Mouse (Mus musculus): ENCODE results near the gene Olfr985. TPM values are rescaled to one million over a fixed set of nuclear protein-coding genes. Genes with fewer than 3 reads are reported as not detected.

Olfr985 gene
- not detected in 2 replicates for total RNA-seq (2021)
- long read RNA-seq, experiment 1, result 0 reads
- long read RNA-seq, experiment 2, result 0 reads

DNA sequence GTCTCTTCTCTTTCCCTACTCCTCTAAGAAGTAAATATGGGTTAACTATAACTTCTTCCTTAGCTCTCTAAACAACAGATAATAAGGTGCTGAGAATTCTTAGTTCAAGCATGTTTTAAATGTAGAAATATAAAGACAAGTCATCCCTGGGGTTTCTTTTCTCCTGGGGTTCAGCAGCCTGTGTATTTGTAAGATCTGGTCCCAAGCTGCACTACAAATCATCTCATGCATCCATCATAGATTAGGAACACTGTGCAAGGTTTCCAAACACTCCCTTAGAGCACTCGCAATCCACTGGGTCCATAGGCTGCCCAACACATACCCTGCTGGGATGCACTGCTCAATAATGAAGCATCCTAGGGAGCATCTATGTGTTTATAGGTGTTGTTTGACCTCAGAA, at the start of gene Olfr985:
TSS of gene Olfr985 (minus strand) at position 101 of the 400 bp plus-strand sequence.
- no peak for DNase-seq

DNA sequence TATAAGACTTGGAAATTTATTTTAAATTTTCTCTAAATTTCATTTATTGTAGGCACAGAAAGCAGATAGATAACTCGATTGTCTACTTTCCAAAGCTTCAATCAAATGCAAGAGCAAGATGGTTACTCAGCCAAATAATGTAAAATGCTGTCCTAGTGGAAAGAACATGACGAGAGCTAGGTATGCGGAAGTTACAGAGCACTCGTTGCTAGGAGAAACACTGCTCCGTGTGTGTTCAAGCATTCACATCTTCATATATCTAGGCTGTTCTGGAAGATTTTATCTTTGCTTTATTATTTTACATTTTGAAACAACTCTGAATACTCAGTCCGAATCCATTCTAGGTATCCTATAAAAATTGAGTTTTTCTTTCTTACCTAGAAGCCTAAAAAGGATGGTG, 47.0 kb upstream of the Olfr985 start:
- no peak for DNase-seq

DNA sequence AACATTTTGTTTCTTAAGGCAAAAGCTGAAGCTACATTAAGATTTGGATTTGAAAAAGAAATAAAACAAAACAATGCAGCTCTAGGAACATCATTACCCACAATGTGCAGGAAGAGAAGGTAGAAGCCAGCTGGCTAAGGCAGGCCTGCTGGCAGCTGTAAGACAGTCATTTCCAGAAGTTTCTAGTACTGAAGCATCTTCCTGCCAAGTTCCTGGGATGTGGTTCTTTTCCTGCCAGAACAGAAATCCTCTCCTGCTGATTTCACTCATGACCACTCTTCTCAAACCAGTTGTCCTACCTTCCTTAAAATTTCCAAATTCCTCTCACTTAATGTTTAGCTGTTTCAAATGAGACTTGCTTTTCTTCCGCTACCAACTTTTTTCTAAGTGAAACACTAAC, 36.5 kb upstream of the Olfr985 start:
- no peak for DNase-seq

DNA sequence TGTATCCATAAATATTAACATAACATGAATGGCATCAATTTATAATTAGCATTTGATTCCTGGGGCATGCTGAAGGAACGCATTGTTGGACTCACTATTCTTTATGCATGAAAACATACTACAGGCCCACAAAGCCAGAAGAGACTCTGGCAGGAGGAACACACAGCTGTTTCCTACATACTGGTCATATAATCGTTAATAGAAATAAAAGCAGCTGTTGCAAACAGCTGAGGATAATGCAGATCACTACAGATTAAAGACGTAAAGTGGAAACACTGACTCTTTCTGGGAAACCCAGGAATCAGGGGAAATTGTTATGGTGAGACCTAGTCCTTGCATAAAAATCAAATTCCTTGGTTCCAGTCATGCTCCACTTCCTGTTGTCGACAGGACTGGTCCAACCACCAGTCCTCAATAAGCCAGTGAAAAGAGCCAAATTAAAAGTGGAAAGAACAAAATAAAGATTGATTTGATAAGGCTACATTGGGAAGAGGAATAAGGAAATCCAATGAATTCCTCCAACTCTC, 25.2 kb upstream of the Olfr985 start:
- no peak for DNase-seq

DNA sequence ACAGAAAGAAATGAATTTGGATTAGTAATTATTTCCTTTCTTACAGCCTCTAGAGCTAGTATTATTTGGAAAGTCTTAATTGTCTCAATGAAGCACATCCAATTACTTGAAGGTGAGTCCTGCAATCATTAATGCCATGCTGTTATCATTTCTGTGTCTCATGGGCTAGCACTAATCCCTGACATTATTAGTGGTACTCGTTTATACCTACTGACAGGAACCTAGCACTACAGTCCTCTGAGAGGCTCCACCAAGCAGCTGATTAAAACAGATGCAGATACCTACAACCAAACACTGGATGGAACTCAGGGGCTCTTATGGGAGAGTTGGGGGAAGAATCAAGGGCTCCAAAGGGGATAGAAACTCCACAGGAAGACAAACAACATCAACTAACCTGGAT, 11.6 kb upstream of the Olfr985 start:
- no peak for DNase-seq

DNA sequence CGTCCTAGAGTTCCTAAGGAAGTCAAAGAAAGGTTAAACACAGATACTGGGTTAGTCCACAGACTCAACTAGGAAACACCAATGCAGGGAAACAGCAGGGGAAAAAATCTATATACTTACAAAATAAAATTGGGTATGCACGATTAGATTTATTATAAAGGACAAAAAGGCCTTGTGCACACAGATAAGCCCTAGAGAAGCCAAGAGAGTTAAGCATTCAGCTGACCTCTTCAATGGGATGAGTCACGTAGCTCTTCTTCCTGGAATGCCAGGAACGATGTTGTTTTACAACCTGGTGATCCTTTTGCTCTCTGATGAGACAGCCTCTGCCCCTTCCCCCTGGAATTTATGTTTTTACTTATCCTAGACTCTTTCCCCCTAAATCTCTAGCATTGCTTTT, 9.5 kb upstream of the Olfr985 start:
- no peak for DNase-seq

DNA sequence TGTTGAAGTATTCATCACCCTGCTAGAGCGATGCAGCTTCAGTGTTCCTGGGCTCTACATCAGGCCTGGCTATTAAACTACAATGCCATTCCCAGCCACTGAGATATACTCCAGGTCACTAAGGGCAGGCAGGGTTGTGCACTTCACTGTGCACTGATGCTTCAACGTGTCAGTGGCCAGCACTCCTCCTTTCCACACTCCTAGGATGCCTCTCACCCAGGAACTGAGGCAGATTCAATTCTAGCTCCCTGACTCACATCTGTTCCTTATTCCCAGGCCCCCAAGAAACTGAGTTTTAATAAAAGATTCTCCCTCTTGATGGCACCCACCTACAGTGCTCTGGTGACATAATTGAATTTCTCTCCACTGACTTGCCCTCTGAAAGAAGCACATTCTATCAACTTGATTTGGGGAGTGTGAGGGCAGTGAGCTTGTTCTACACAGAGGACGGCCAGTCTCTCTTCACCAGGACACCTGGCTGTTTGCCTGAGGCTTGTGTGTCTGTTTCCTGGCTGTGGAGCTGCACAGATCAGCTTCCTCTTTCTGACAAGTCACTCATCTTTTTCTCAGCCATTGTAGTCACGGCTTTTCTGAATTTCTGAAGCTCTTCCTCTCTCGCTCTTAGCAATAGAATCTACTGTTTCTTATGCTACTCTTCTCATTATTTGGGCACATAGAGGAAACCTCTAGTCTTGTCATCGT, 7.2 kb upstream of the Olfr985 start:
- DNase-seq, result no peak

DNA sequence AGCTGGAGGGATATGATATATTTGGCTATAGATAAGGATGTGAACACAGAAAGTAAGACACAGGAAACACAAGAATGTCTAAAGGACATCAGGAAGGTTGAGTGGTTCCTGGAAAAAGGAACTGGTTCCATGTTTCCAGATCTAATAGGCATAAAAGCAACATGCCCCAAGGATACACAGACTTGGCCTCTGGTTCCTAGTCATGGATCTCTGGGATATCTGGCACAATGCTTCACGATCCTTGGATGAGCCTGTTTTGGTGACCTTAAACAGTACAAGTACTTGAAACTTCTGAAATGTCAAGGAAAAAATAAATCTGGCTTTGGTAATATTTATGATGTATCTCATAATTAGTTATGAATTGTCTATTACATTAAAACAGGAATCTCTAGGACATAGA, 572 bp upstream of the Olfr985 start:
- DNase-seq, result peak; percentile 44

DNA sequence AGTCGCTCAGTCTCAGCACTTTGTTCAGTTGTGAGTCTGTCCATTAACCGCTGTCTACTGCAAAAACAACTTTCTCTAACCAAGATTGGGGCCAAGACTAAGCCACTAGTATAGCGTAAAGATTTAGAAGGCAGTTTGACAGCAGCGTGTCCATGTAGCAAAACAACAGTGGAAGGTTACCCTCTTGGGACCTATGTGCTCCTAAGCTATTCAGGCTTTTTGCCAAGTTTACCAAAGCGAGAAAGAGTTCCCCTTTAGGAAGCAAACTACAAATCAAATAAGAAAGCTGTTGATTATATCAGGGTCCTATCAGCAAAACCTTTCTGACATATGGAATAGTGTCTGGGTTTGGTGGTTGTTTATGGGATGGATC, 12.7 kb downstream of the Olfr985 start:
- DNase-seq, result no peak

DNA sequence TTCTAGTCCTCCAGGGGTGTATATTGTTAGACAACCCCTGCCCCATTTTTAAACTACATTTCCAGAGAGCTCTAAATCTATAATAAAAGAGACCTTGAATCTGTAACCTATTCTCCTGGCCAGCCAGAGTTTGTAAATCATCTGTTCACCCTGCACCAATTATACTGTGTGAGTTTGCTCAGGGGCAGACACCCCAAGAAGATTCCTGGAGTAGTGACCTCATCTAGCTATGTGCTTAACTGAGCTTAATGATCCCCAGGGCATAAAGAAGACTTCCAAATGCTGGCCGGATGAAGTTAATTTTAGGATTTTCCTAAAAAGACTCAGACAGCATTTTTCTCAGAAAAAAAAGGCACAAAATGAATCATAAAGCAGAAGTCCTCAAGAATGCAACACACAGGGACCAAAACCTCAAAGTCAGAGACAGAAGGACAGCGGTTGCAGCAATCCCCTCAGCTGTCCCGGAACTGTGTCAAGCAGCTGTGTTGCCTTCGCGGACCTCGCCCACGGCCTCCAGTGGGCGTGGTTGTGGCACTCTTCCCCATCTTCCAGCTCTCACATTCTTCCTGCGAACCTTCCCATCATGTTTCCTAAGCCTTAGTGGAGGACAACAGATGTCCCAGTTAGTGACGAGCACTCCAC, 13.2 kb downstream of the Olfr985 start:
- DNase-seq, result peak; percentile 52

DNA sequence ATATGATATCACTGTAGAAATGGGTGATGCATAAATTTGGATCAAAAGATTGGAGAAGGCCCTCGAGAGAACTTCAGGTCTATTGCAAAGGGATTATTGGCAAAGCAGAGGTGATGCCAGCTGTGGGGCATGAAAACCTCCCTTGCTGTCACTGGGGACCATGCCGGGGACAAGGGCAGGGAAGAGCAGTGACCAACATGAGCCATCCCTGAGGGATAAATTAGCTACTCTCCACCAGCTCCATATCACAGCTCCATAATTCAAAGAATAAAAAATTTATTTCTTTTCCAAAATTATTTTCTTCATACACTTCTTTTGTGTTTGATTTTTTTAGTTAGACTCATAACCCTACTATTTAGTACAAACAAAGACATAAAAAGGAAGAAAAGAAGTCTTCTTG, 15.9 kb downstream of the Olfr985 start, which contains the start of gene Olfr984:
TSS of gene Olfr984 (minus strand) at position 101 of the 400 bp plus-strand sequence.
- no peak for DNase-seq

DNA sequence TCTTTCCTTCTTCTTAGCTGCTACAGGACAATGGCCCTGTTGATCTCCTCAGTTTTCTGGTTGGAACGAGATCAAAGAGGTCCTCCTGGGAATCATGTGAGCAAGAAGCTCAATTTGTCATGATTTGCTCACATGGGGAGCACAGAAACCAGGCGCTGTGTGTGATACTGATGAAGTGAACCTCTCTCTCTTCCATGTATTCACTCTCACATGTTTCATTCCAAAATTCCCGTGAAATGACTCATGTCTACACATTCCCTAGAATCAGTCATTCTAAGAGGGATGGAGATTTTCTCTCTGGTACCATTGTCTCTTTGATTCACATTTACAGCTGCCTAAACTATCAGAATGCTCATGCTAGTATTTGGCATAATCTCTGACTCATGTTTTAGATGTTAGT, 35.2 kb downstream of the Olfr985 start:
- no peak for DNase-seq

DNA sequence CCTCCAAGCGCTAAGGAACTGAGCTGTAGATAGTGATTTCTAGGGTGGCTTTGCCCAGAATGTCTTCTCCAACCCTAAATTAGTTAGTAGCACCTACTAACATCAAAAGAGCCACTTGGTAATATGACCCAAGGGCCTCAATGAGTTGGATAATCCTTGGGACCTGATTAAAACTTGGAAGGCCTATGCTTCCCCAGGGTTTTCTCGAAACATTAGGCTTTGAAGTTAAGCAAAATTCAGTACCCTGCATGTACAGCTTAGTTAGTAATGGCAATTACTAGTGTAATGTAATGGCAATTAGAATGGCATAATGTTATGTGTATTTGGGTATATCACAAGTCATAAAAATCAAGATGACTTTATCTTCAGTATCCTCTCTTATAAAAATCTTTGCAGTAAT, 36.5 kb downstream of the Olfr985 start, which contains the start of gene Olfr983:
TSS of gene Olfr983 (minus strand) at position 101 of the 400 bp plus-strand sequence.
- no peak for DNase-seq

Other genes starting within 250 kb of the Olfr985 start
- not detected in 2 replicates for gene Olfr229, start 222.8 kb downstream of the Olfr985 start, total RNA-seq (2021)
- gene Olfr974, start 192.7 kb downstream of the Olfr985 start, total RNA-seq (2021), result not detected in 2 replicates
- not detected in 2 replicates for gene Olfr975, start 178.1 kb downstream of the Olfr985 start, total RNA-seq (2021)
- gene Olfr976, start 169.1 kb downstream of the Olfr985 start, total RNA-seq (2021), result not detected in 2 replicates
- gene Olfr978, start 138.1 kb downstream of the Olfr985 start, total RNA-seq (2021), result not detected in 2 replicates
- gene Olfr979, start 126.7 kb downstream of the Olfr985 start, total RNA-seq (2021), result not detected in 2 replicates
- not detected in 2 replicates for gene Olfr980, start 120.6 kb downstream of the Olfr985 start, total RNA-seq (2021)
- gene Olfr981, start 108.7 kb downstream of the Olfr985 start, total RNA-seq (2021), result not detected in 2 replicates
- not detected in 2 replicates for gene Olfr982, start 56.4 kb downstream of the Olfr985 start, total RNA-seq (2021)
- gene Olfr983, start 36.6 kb downstream of the Olfr985 start, total RNA-seq (2021), result not detected in 2 replicates
- not detected in 2 replicates for gene Olfr984, start 16.0 kb downstream of the Olfr985 start, total RNA-seq (2021)
- not detected in 2 replicates for gene Tmem225, start 17.9 kb upstream of the Olfr985 start, total RNA-seq (2021)
- not detected in 2 replicates for gene Olfr986, start 50.7 kb upstream of the Olfr985 start, total RNA-seq (2021)
- 3.9 and 5.0 TPM in 2 replicates for gene Zfp202, start 62.1 kb upstream of the Olfr985 start, total RNA-seq (2021)
- gene Scn3b, start 139.0 kb upstream of the Olfr985 start, total RNA-seq (2021), result 3.2 and 5.4 TPM in 2 replicates

Data from adrenal gland, postnatal 14 days (tissue).